Mouse (Mus musculus): ENCODE measurements around the gene Fgfr2. TPM values are rescaled to one million over a fixed set of nuclear protein-coding genes. Genes with fewer than 3 reads are reported as not detected.

Gene Fgfr2
- polyA plus RNA-seq, 1 experiment from 2014 or later, result 137 TPM

DNA sequence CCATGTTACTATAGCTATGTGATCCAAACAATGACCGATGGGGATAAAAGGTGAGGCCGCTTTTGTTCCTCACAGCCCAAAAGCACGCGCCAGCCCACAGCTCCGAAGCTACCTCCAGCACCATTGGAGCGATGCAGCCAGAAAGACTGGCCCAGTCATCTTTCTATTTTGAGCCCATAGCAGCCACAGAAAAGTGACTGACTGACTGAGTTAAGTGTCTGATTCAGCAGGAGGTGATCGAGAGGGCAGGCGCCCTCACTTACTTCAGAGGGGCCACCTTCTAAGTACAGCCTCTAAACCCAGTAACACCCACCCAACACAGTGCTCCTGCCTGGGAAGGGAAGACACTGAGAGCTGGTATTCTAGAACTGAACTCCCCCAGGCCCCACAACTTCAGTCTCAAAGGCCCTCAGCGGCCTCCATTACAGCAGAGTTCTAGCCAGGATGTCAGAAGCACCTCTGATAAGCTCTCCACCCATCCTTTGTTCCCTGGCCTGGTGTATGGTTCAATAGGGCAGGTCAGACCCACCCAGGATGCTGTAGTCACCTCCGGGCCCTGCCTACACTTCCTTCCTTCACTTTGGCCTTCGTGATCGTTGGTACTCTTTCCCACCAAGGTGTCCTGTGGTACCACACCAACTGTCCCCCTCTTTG lies 64.5 kb downstream of the Fgfr2 start:
- ATAC-seq (ENCODE audit: insufficient number of reproducible peaks, low FRiP score, low TSS enrichment, low read depth), result no peak
- Histone ChIP-seq H3K9me3 (replicated peaks) (no peaks in the 10 kb centered on the region), H3K9ac (no peak overlapping the region), H3K4me3 (replicated peaks) (no peak overlapping the region), H3K27me3 (no peaks in the 10 kb centered on the region), H3K4me1 (peaks cover 14% of the 10 kb centered on the region), H3K36me3 (peaks cover 8% of the 10 kb centered on the region; the same call in 1 of the 2 replicates), H3K4me2 (replicated peaks) (no peak overlapping the region), H3K27ac (replicated peaks) (no peak overlapping the region)
- WGBS, result 90% methylated on average over 12 of the region's 12 CpGs

DNA sequence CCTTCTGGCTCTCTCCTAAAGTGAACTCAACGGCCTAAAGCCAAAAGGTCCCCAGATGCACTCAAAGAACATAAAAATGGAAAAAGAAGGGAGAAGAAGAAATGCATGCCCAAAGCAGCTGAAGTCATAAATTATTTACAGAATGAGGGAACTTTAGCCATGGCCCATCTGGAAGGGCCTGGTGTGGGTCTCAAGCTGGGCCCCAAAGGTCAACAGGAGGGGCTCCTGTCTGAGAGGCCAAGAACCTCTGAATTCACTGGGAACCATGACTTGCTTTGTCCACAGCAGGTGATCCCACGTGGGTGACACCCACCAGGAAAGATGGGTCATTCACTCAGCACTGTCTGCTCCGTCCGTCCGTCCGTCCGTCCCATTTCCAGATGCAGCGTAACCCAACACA lies 66.2 kb downstream of the Fgfr2 start:
- no peak overlapping the region for H3K9ac ChIP-seq
- peaks cover 8% of the 10 kb centered on the region; the same call in 1 of the 2 replicates for H3K36me3 ChIP-seq
- H3K27ac ChIP-seq (replicated peaks), result no peak overlapping the region
- ATAC-seq (ENCODE audit: insufficient number of reproducible peaks, low FRiP score, low TSS enrichment, low read depth), result no peak
- peaks cover 14% of the 10 kb centered on the region for H3K4me1 ChIP-seq
- H3K4me2 ChIP-seq (replicated peaks), result no peak overlapping the region
- WGBS, result 93% methylated on average over 8 of the region's 8 CpGs
- H3K4me3 ChIP-seq (replicated peaks), result no peak overlapping the region
- no peaks in the 10 kb centered on the region for H3K9me3 ChIP-seq (replicated peaks)
- H3K27me3 ChIP-seq, result no peaks in the 10 kb centered on the region

DNA sequence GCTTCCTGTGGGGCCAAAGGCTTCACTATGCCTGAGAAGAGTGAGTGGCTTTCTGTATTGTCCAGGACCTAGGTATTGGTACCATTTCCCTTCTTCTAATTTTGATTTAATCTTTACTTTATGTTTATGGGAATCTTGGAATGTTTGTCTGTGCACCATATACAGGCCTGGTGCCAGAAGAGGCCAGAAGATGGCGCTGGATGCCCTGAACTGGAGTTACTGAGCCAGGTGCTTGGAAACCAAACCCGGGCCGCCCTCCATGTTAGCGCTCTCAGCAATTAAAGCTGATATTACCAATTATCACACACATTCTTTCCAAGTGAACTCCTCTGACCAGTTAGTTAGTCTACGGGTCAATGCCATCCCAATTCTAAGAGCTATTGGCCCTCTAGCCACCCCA lies 68.7 kb downstream of the Fgfr2 start:
- H3K4me3 ChIP-seq (replicated peaks), result no peak overlapping the region
- H3K9me3 ChIP-seq (replicated peaks), result no peaks in the 10 kb centered on the region
- H3K27me3 ChIP-seq, result no peaks in the 10 kb centered on the region
- H3K4me1 ChIP-seq, result peaks cover 8% of the 10 kb centered on the region
- no peak for ATAC-seq (ENCODE audit: insufficient number of reproducible peaks, low FRiP score, low TSS enrichment, low read depth)
- no peak overlapping the region for H3K4me2 ChIP-seq (replicated peaks)
- H3K9ac ChIP-seq, result no peak overlapping the region
- 91% methylated on average over 5 of the region's 5 CpGs for WGBS
- H3K36me3 ChIP-seq, result peaks cover 8% of the 10 kb centered on the region; the same call in 1 of the 2 replicates
- no peak overlapping the region for H3K27ac ChIP-seq (replicated peaks)

DNA sequence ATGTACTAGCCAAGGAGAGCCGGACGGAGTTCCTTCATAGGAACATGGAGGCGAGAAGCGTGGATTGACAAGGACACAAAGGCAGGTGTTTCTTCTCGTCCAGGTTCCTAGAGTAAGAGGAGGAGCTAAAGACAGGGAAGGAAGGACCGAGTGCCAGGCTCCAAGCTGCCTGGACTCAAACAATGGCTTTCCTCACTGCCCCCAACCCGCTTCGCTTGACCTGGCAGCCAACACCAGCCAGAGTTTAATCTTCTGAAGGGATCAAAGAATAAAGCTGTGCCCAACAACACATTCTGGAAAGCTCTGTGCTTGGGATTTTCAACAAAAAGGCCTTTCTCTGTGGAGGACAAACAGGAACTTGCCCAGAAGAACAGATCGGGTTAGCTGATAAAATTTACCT lies 69.4 kb downstream of the Fgfr2 start:
- Histone ChIP-seq H3K4me3 (replicated peaks) (no peak overlapping the region), H3K27me3 (no peaks in the 10 kb centered on the region), H3K4me1 (peaks cover 4% of the 10 kb centered on the region; the same call in 1 of the 2 replicates), H3K36me3 (peaks cover 8% of the 10 kb centered on the region; the same call in 1 of the 2 replicates), H3K27ac (replicated peaks) (no peak overlapping the region), H3K9me3 (replicated peaks) (no peaks in the 10 kb centered on the region), H3K9ac (no peak overlapping the region), H3K4me2 (replicated peaks) (no peak overlapping the region)
- WGBS, result 84% methylated on average over 9 of the region's 9 CpGs
- ATAC-seq (ENCODE audit: insufficient number of reproducible peaks, low FRiP score, low TSS enrichment, low read depth), result no peak

DNA sequence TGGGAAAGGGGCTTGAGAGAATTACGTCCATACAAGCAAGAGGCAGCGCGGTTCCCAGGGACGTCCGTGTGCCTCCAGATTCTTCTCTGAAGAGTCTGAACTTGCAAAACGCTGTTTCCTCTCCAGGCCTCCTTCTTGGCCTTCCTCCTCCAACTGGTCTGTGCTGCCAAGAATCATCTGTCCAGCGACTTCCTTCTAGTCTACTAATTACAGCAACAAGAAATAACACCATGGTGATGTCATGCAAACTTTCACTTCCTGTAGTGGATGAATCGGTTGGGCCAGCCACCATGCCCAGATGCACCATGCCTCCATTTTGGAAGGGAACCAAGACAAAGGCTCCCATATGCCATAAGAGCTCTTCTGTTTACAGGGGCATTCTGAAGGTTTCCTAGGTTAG lies 70.3 kb downstream of the Fgfr2 start:
- Histone ChIP-seq H3K9ac (no peak overlapping the region), H3K27me3 (no peaks in the 10 kb centered on the region), H3K36me3 (peaks cover 8% of the 10 kb centered on the region; the same call in 1 of the 2 replicates), H3K27ac (replicated peaks) (no peak overlapping the region), H3K9me3 (replicated peaks) (no peaks in the 10 kb centered on the region), H3K4me1 (peaks cover 7% of the 10 kb centered on the region), H3K4me3 (replicated peaks) (no peak overlapping the region), H3K4me2 (replicated peaks) (no peak overlapping the region)
- no peak for ATAC-seq (ENCODE audit: insufficient number of reproducible peaks, low FRiP score, low TSS enrichment, low read depth)
- WGBS, result 76% methylated on average over 8 of the region's 8 CpGs

DNA sequence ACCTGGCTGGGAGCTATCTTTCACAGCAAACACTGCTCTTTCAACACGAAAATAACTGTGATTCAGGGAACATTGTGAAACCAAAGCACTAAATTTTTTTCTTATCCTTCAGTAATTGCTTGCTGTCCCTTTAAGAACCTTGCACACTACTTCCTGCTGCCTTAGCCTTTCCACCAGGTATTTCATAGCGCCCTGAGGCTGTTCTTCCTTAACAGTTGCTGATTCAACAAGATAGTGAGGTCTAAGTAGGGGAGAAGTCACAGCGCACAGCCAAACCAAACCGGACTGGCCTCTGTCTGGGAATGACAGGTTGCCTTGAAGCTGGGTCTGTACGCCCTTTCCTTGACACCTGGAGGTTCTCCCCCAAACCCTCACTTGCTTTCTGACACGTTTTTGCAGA lies 72.5 kb downstream of the Fgfr2 start:
- 57% methylated on average over 6 of the region's 6 CpGs for WGBS
- Histone ChIP-seq H3K4me3 (replicated peaks) (no peak overlapping the region), H3K27me3 (no peaks in the 10 kb centered on the region), H3K36me3 (peaks cover 8% of the 10 kb centered on the region; the same call in 1 of the 2 replicates), H3K9ac (no peak overlapping the region), H3K4me2 (replicated peaks) (no peak overlapping the region), H3K4me1 (peaks cover 8% of the 10 kb centered on the region), H3K9me3 (replicated peaks) (no peaks in the 10 kb centered on the region), H3K27ac (replicated peaks) (no peak overlapping the region)
- no peak for ATAC-seq (ENCODE audit: insufficient number of reproducible peaks, low FRiP score, low TSS enrichment, low read depth)

DNA sequence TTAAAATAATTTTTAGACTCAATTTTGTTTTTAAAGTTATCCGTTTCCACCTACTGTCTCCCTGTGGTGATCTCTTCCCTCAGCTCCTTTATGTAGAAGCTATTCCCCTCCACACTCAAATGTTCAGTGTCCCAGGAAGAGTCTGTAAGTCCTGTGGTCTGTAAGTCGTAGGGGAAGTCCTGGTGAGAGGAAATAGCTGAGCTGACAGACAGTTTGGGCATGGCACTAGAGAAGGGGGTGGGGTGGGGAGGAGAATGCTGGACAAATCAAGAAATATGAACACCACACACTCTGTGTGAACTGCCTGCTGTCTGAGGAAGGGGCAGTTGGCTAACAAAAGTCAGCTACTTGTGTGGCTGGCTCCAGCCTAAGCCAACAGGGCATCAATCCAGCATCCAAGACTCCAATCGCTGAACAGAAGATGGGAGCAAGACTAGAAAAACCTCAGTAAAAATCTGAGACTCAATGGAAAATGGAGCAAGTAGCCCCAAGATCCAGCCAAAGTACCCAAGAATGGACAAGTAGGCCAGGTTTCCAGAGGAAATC lies 75.0 kb downstream of the Fgfr2 start:
- H3K9me3 ChIP-seq (replicated peaks), result no peaks in the 10 kb centered on the region
- 60% methylated on average over 3 of the region's 3 CpGs for WGBS
- H3K9ac ChIP-seq, result no peak overlapping the region
- no peak overlapping the region for H3K4me2 ChIP-seq (replicated peaks)
- no peak overlapping the region for H3K27ac ChIP-seq (replicated peaks)
- H3K4me3 ChIP-seq (replicated peaks), result no peak overlapping the region
- no peak for ATAC-seq (ENCODE audit: insufficient number of reproducible peaks, low FRiP score, low TSS enrichment, low read depth)
- peaks cover 19% of the 10 kb centered on the region for H3K4me1 ChIP-seq
- H3K27me3 ChIP-seq, result no peaks in the 10 kb centered on the region
- H3K36me3 ChIP-seq, result no peaks in the 10 kb centered on the region

DNA sequence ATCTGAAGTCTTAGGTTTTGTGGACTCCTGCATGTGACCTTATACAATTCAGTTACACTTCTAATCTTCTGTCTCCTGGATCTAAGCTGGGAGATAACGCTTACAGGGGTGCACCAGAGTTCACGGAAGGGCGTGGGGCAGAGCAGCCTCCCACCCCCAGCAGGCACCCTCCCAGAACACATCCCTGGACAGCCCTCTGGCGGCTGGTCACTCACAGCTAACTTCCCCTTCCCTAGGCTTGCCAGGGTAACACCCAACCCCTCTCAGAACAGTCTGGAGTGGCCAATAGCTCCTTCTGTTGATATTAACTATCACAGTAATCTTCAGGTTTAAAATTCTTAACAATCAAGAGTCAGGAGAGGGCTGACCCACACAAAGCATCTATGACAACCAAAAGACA lies 75.9 kb downstream of the Fgfr2 start:
- Histone ChIP-seq H3K27ac (replicated peaks) (no peak overlapping the region), H3K4me3 (replicated peaks) (no peak overlapping the region), H3K9ac (no peak overlapping the region), H3K27me3 (no peaks in the 10 kb centered on the region), H3K4me1 (peaks cover 24% of the 10 kb centered on the region), H3K36me3 (no peaks in the 10 kb centered on the region), H3K4me2 (replicated peaks) (no peak overlapping the region), H3K9me3 (replicated peaks) (no peaks in the 10 kb centered on the region)
- ATAC-seq (ENCODE audit: insufficient number of reproducible peaks, low FRiP score, low TSS enrichment, low read depth), result no peak
- WGBS, result 83% methylated on average over 4 of the region's 4 CpGs

DNA sequence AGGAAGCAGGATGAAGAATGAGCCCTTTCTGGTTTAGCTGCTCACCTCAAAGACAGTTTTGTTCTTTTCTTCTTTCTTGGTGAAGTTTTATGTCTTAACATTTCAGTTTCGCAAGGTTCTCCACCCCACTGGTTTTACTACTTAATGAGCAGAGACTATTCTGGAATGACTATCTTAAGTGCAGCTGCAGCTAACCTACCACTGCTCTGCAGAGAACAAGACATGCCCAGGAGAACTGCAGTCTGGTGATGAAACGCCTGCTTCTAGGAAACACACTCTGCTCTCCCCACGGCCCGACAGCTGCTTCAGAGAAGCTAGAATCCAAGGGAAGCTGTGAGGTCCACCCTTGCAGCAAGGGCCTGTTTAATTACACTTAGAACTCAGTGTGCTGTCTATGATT lies 78.4 kb downstream of the Fgfr2 start:
- Histone ChIP-seq H3K4me1 (peaks cover 43% of the 10 kb centered on the region), H3K27ac (replicated peaks) (no peak overlapping the region), H3K9me3 (replicated peaks) (no peaks in the 10 kb centered on the region), H3K4me3 (replicated peaks) (no peak overlapping the region), H3K4me2 (replicated peaks) (no peak overlapping the region), H3K27me3 (no peaks in the 10 kb centered on the region), H3K9ac (no peak overlapping the region), H3K36me3 (no peaks in the 10 kb centered on the region)
- 56% methylated on average over 4 of the region's 4 CpGs for WGBS
- ATAC-seq (ENCODE audit: insufficient number of reproducible peaks, low FRiP score, low TSS enrichment, low read depth), result no peak

DNA sequence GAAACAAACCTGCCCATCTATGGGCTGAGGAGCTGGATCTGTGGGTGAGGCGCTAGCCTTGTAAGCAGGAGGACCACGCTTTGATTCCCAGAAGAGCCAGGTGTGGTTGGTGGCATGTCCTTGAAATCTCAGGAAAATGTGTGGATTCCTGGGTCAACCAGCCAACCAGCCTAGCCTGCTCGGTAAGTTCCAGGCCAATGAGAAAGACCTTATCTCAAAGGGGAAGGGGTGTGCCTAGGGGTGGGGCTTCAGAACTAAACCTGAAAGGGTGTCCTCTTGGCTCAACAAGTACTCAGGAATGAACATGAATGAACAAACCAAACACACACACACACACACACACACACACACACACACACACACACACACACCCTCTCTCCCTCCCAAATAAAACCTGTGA lies 81.4 kb downstream of the Fgfr2 start:
- Histone ChIP-seq H3K36me3 (no peaks in the 10 kb centered on the region), H3K9ac (no peak overlapping the region), H3K9me3 (replicated peaks) (no peaks in the 10 kb centered on the region), H3K4me3 (replicated peaks) (no peak overlapping the region), H3K4me1 (peaks cover 59% of the 10 kb centered on the region), H3K27ac (replicated peaks) (peak overlapping the region; percentile 56; the same call in 1 of the 2 replicates), H3K4me2 (replicated peaks) (no peak overlapping the region), H3K27me3 (no peaks in the 10 kb centered on the region)
- no peak for ATAC-seq (ENCODE audit: insufficient number of reproducible peaks, low FRiP score, low TSS enrichment, low read depth)
- WGBS, result 67% methylated on average over 3 of the region's 3 CpGs

DNA sequence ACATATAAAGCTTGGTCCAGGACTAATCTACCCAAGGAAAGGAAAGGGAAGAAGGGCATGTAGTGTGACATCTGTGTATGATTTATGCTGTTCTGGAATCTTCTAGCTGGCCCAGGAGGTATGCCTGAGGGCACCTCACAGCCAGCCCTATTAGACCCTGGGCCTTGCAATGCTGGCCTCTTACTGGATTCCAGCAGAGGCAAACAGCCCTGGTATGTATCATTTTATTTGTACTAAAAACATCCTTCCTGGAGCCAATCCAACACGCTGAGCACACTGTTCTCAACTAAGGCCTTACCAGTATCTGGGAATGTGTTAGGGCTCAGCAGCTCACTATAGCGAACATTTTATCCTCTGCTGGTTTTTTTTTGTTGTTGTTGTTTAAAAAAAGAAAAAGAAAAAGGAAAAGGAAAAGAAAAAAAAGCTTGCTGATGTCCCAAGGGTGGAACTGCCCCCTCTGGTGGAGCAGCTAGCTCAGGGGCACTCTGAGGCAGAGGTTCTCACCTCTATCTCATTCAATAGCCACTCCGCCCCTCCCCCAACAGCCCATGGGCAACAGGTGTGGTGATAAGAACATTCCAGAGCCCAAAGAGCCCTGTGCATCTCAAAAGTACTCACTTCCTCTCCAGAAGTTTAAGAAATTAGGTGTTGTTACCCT lies 82.3 kb downstream of the Fgfr2 start:
- H3K27me3 ChIP-seq, result no peaks in the 10 kb centered on the region
- no peak for ATAC-seq (ENCODE audit: insufficient number of reproducible peaks, low FRiP score, low TSS enrichment, low read depth)
- WGBS, result 56% methylated on average over 3 of the region's 3 CpGs
- H3K27ac ChIP-seq (replicated peaks), result peak overlapping the region; percentile 56
- H3K36me3 ChIP-seq, result no peaks in the 10 kb centered on the region
- H3K4me3 ChIP-seq (replicated peaks), result no peak overlapping the region
- H3K4me2 ChIP-seq (replicated peaks), result no peak overlapping the region
- H3K4me1 ChIP-seq, result peaks cover 68% of the 10 kb centered on the region
- H3K9ac ChIP-seq, result no peak overlapping the region
- no peaks in the 10 kb centered on the region for H3K9me3 ChIP-seq (replicated peaks)

Measured in embryonic facial prominence, embryonic 15.5 days (tissue).